Mouse (Mus musculus) ovary, postnatal 10 days (tissue): ENCODE results near the gene Gm1043.

ENCODE experiments used
- DNase-seq: peaks from one replicate; pipeline ENCODE4 v3.0.0; 2022; ENCODE audit warnings: low spot score

Gene Gm1043

DNA sequence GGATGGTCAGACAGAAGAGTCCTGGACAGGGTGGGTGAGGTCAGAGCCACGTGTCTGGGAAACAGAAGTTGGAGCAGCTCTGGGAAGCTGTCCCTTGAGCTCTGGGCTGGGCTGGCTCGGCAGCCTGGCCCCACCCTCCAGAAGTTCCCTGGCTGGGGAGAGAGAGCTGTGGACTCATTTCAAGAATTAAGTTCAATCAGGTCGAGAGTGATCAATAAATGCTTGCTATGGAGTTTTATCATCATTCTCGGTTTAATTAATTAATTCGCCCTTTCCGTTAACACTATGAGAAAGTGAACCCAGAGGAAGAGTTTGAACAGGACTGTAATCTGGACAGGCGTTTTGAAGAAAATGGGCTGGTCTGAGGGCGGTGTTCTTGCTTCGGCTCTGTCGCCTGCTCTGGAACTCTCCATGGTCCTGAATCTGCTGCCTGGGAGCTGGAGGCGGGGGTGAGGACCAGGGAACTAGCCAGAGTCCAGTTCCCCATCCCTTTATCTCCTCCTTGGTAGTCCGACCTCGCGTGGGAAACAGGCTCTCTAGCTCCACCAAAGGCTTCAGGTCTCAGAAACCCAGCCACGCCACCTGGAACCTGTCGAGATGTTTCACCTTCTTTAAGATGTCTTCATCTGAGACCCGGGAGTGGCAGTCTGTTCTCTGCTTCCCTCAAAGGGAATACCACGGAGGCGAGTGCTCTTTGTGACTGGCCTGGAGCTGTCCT is 158.2 kb downstream of the Gm1043 start:
- DNase-seq = peak; percentile 62

DNA sequence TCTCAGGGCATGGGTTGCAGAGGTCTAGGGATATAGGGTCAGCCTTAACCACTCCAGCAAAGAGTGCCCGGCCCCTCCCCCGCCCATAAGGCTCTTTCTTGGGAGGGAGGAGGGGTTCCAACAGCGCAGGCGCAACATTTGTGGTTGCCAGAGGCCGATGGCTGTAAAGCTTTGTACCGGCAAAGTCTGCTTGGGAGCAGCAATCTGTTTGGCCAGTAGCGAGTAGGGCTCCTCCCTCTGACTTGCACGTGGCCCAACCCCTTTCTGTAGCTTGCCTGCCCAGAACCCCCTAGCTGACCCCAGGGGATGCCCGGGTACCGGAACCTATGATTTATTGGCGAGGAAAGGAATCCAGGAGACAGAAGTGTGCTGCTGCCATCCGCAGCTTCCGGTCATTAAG is 159.0 kb downstream of the Gm1043 start:
- DNase-seq = no peak

DNA sequence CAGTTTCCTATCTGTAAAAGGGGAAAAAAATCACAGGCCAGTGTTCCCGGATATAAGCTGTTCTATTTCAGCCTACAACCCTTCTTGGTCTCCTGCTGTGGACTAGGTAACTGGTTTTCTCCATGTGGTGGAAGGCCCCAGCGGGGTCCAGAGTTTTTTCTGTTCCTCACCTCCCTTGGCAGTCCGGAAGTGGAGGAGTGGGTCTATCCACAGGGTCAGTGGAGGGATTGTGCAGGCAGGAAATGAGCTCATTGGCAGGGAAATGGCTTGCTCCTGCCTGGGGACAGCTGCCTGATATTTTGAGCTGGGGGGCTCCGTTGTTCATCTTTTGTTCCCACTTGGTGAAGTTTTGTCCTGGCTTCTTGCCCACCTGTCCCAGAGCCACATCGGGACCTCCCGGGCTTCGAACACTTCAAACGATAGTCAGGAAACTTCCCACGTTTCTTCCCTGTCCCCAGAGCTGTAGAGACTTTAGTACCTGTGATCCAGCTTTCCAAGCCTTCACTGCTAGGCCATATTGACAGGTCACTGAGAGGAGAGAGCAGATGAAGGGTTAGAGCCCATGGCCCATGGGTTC is 159.6 kb downstream of the Gm1043 start:
- no peak for DNase-seq

DNA sequence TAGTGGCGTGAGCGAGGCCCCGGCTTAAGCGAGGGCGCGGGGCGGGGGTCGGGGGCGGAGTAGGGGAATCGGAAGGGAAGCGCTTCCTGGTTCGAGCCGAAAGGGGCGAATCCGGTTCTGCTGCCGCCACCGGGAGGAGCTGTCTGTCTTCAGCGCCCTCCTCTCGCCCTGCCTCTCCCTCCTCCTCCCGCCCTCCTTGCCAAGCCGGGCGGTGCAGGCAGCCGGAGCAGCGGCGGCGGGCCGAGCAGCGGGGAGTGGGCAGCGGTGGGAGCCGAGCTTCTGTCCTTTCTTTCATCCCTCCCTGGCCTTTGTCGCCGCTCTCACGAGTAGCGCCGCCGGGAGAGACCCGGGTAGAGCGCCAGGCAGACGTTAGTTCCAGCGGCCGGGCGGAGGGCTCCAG is 160.5 kb downstream of the Gm1043 start:
- DNase-seq = no peak

DNA sequence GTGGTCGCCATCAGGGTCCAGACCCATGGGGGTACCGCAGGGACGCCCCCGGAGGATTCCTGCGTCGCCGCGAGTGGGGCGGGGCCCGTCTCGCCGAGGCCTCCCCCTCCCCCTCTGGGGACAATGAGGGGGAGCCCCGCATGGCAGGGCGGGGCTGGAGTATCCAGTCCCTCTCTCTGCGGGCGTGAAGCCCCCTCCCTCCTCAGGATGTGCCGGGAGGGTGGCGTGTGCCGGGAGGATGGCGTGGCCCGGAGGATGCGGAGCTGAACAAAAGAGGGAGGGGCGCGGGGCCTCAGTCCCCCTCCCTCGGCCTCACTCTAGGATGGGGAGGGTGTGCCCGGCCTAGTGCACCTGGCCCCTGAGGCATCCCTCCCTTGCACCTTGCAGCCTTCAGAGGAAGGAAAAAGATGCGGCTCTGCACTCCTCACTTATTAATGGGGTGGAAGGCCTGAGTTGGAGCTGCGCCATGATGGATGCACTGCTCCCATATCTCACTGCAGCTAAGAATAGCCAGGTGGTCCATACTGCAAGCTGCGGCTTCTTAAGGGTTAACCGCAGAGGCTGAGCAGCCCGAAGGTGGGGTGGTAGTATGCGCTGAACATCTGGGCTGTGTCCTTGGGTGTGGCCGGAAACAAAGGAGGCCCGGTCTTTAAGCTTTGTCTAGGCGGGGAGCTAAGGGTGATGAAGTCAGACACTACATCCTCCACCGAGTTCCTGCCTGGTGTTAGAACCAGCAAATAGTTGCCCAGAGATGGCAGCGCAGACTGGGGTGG is 161.2 kb downstream of the Gm1043 start:
- DNase-seq = no peak

DNA sequence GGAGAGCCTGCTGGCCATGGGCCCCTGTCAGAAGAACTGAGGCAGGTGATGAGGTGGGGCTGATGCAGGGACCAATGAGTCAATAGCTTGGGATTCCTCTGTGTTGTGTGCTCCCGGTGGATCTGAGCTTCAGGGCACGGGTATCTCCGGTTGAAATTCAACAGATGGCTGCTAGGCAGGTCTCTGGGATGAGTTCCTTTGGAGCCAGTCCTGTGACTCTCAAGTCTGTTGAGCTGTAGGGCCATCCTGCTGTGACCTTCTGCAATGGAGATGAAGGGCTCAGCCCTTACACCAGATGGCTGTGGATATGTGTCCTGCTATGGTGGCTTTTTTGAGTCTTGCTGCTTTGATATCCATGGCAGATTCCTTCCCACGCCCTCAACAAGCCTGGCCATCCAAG is 162.3 kb downstream of the Gm1043 start:
- no peak for DNase-seq

DNA sequence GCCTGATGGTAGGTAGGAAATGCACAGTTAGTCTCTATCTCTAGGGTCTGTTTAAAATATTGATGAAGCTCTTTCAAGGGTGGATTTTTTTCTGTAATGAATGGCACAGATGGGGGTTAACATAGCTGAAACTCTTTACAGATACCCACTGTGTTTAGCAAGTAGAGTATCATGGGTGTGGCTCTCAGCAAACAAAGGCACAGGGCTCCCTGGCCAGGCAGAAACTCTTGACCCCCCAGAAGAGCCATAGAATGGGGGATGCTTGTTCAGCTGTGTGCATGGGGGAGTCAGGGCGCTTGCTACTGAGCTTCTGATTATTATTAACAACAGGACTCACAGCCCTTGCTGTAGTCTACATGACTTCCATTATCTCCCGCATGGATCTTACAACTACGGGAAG is 163.7 kb downstream of the Gm1043 start:
- DNase-seq = no peak

DNA sequence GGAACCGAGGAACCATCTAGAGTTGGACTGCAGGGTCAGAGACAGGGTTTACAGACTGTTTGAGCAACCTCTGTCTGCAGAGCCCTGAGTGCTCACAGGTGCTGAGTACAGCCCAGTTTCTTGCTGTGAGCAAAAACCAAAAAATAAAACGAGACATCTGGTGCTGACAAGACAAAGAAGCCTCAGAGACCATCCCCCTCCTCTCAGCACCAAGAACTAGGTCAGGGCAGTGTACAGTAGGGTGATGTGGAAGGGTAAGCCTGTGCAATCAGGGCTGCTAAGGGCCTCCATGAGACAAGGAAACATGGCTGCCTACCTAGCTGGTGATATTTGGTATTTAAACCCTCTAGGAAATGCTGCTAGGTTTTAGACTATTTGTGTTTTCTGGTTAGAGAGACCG is 166.4 kb downstream of the Gm1043 start:
- DNase-seq = no peak

DNA sequence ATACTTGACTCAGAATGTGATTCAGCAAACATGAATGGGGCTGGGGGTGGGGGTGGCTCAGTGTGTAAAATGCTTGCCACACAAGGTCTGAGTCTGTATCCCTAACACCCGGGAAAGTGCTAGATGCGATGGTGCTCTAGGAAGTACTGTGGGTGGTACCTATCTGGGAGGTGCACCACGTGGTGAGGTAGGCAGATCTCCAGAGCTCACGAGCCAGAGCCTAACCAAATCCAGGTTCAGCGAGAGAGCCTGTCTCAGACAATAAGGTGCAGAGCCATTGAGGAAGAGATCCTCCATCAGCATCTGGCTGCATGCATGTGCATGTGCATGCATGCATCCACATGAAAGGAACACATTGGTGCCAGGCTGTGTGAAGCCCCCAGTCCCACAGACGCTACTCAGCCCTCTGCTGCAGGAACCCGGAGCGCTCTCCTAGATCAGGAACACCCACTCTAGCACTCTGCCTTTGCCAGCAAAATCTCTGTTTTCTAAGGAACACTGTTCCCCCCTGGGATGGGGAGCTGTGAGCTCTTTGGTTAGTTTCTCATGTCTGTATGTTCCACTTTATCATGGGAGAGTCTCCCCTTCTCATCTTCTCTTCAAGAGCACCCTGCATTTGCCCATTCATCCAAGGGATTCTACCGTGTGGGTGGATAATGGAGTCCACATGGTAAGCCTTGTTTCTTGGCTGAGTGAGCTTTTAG is 167.1 kb downstream of the Gm1043 start:
- no peak for DNase-seq

DNA sequence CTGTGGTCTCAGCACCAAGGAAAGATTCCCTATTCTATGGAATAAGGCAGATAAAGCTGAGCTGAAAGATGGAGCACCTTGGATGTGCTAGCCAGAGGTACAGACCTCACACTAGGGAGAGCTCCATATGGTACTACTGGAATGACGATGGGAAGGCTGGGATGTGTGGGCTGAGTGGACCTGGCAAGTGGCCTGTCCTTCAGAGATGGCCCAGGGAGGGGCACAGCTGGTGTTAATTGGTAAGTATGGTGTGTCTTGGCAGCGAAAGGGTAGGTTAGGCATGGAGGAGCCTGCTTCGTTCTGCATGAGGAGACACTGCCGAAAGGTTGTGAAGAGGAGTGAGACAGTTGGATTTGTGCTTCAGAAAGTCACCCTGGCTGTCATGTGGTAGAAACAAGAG is 169.4 kb downstream of the Gm1043 start:
- no peak for DNase-seq

DNA sequence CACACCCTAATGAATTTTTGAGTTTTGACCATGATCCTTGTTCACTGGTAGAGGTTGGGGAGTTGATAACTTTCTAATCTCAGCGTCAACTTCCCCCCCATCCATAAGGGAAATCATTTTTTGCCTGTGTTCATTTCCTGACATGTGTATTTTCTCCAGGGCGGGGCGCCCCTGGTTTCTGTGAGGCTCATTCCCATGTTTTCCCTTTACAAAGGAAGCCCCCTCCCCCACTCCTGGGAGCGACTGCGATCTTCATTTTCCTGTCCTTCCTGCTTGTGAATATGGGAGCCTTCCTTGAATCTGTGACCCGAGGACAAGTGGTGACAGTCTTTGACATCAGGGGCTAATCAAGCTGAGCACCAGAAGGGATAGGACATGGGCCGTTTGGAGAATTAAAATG is 171.7 kb downstream of the Gm1043 start:
- no peak for DNase-seq

DNA sequence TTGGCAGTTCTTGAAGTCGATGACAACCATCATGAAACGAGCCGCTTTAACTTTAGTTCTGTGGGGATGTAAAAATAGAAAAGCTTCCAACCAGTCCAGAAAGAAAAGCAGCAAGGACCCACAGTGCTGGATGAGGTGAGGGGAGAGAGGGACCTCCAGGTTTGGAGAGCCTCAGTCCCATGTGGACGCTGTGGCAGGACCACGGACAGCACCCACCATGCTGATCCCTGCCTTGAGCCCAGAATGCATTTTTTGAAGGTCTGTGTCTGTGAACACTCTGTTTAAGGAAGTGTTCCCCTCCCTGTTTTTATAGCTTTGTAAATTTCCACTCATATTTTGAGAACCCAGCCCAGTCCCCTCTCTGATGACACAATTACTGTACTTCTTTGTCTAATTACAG is 172.1 kb downstream of the Gm1043 start:
- no peak for DNase-seq

DNA sequence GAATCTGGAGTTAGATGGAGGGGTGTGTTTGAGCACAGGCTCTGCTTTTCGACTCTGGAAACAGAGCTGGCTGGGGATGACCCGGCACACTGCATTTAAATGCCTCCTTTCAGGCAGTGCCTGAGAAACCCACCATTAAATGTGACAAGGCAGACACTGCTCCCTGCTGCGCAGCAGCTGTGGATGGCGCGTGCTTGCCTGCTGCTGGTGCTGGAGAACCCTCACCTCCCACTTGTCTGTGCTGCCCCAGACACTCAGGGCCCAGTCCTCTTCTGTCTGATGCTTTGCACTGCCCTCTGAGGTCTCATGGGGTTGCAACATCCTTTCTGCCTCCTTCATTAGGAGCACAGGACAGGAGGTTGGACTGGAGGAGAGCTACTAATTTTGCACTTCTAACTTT is 176.6 kb downstream of the Gm1043 start:
- no peak for DNase-seq

DNA sequence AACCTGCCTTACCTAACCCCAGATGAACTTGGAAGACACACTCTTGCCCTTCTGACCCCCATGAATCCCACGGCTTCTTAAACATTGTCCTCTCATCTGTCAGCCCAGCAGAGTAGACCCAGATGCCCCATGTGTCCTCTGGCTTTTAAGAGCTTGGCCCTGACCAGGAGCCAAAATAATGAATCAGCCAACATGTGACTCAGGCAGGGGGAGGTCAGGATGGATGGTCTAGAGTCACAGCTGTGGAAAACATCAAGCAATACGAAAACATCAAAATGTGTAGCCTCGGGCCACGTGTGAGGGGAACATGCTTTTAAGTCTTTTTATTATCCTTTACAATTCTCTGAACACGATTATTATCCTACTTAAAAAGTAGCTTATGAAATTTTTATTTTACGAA is 178.6 kb downstream of the Gm1043 start:
- no peak for DNase-seq
